Mouse (Mus musculus): ENCODE data around the gene Hacl1. TPM values are rescaled to one million over a fixed set of nuclear protein-coding genes. Genes with fewer than 3 reads are reported as not detected.

The Hacl1 gene
- polyA plus RNA-seq (2012): 0.04 and 0.50 TPM in 2 replicates

DNA sequence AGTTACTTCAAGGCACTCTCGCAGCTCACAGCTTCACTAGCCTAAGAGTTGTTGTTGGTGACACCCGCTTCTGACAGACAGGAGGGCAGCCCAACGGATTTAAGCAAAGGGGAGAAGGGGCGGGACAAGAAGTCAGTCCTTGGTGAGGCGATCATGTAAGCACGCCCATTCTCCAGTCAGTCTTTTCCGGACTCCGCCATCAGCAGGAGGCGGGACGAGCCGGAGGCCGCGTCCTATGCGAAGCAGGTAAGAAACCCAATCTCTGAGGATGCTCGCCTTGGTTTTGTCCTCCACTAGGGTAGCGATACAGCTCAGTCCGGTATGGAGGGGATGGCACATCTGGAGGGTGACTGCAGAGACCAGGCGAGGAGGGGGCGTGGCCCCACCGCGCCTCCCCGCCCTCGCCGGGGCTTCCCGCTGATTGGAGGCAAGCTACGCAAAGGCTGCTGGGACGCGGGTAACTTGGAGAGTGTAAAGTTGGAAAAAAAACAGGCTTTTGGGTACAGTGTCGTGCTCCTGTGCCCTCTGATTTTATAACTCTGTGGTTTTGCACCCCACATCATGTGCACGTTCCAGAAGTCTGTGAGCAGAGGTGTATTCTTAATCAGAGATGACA, at the start of gene Hacl1, which contains the start of gene Btd:
Gene Hacl1, minus strand, starts transcription at position 397 of the 616 bp plus-strand sequence.
Gene Btd, plus strand, starts transcription at position 139 of the 616 bp plus-strand sequence.
- Histone ChIP-seq H3K4me1 (ENCODE audit: control insufficient read depth) (peaks cover 25% of the 10 kb centered on the region), H3K4me3 (replicated peaks) (peak within 1 kb of the TSS; percentile 78), H3K27me3 (ENCODE audit: control insufficient read depth) (no peaks in the 10 kb centered on the region), H3K36me3 (ENCODE audit: control insufficient read depth) (no peaks in the 10 kb centered on the region), H3K9me3 (ENCODE audit: control insufficient read depth, low read length) (no peaks in the 10 kb centered on the region)
- TF ChIP-seq GATA1 (IDR thresholded peaks at IDR 0.05; ENCODE audit: low read length) (no peak), TAL1 (IDR thresholded peaks at IDR 0.05; ENCODE audit: low read length) (no peak)

DNA sequence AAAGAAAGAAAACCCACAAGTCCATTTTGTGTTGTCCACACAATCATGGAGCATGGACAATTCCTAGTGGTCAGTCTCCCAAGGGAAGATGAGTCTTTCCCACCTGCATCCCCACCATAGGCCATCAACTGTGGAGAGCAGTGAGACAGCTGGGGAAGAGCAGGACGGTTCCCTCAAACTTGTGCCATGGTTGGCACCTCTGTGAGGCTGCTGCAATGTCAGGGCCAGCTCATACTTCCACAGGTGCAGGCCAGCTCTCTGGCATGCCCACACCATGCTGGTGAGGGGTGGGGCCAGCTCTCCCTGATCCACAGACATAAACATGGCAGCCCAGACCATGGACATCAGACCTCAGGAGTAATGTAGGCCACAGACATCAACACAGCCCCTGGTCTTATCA, 45.1 kb upstream of the Hacl1 start:
- peaks cover 3% of the 10 kb centered on the region; the same call in 1 of the 2 replicates for H3K4me1 ChIP-seq (ENCODE audit: control insufficient read depth)
- H3K4me3 ChIP-seq (replicated peaks): no peak overlapping the region
- H3K36me3 ChIP-seq (ENCODE audit: control insufficient read depth): no peaks in the 10 kb centered on the region
- no peaks in the 10 kb centered on the region for H3K9me3 ChIP-seq (ENCODE audit: control insufficient read depth, low read length)
- TF ChIP-seq TAL1 (IDR thresholded peaks at IDR 0.05; ENCODE audit: low read length) (no peak), GATA1 (IDR thresholded peaks at IDR 0.05; ENCODE audit: low read length) (no peak)
- peaks cover 3% of the 10 kb centered on the region; the same call in 1 of the 2 replicates for H3K27me3 ChIP-seq (ENCODE audit: control insufficient read depth)

DNA sequence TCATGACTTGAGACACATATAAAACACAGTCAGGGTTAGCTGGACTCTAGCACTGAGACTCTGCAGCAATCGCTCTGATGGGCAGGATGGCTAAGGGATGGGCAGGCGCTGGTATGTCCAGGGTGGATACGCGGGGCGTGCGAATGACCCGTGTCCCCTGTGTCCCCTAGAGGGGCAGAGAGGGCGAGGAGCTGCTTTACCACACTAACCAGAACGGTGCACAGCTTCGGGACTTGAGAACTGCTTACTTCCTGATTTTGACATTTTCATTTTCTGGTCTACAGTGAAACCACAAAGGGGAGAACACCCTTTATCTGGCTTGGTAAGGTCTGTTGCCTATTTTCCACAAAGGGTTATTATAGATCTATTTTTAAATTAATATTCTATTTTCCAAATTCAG, 44.6 kb upstream of the Hacl1 start:
- Histone ChIP-seq H3K36me3 (ENCODE audit: control insufficient read depth) (no peaks in the 10 kb centered on the region), H3K9me3 (ENCODE audit: control insufficient read depth, low read length) (no peaks in the 10 kb centered on the region), H3K27me3 (ENCODE audit: control insufficient read depth) (peaks cover 3% of the 10 kb centered on the region; the same call in 1 of the 2 replicates), H3K4me1 (ENCODE audit: control insufficient read depth) (peaks cover 3% of the 10 kb centered on the region; the same call in 1 of the 2 replicates), H3K4me3 (replicated peaks) (no peak overlapping the region)
- TF ChIP-seq TAL1 (IDR thresholded peaks at IDR 0.05; ENCODE audit: low read length) (no peak), GATA1 (IDR thresholded peaks at IDR 0.05; ENCODE audit: low read length) (no peak)

GRCm38 (mm10) chr14:31684343-31685040, 43.4 kb upstream of the Hacl1 start:
- H3K9me3 ChIP-seq (ENCODE audit: control insufficient read depth, low read length): no peaks in the 10 kb centered on the region
- TF ChIP-seq TAL1 (IDR thresholded peaks at IDR 0.05; ENCODE audit: low read length) (no peak), GATA1 (IDR thresholded peaks at IDR 0.05; ENCODE audit: low read length) (no peak)
- peaks cover 3% of the 10 kb centered on the region; the same call in 1 of the 2 replicates for H3K4me1 ChIP-seq (ENCODE audit: control insufficient read depth)
- no peaks in the 10 kb centered on the region for H3K36me3 ChIP-seq (ENCODE audit: control insufficient read depth)
- H3K27me3 ChIP-seq (ENCODE audit: control insufficient read depth): peaks cover 3% of the 10 kb centered on the region; the same call in 1 of the 2 replicates
- H3K4me3 ChIP-seq (replicated peaks): no peak overlapping the region

DNA sequence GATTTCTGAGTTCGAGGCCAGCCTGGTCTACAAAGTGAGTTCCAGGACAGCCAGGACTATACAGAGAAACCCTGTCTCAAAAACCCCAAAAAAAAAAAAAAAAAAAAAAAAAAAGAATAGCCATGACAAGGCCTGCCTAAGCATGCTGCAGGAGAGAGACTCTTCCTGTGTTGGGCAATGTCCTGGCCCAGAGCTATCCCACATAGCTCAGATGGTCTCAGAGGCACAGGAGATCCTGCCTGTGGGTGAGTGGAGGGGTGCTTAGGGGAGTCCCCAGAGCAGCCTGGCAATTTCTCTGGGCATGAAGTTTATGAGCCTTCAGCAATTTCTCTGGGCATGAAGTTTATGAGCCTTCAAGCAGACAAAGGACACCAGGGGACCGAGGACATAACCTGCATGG, 42.5 kb upstream of the Hacl1 start:
- Histone ChIP-seq H3K27me3 (ENCODE audit: control insufficient read depth) (peaks cover 3% of the 10 kb centered on the region; the same call in 1 of the 2 replicates), H3K4me3 (replicated peaks) (no peak overlapping the region), H3K36me3 (ENCODE audit: control insufficient read depth) (no peaks in the 10 kb centered on the region), H3K9me3 (ENCODE audit: control insufficient read depth, low read length) (no peaks in the 10 kb centered on the region), H3K4me1 (ENCODE audit: control insufficient read depth) (peaks cover 3% of the 10 kb centered on the region; the same call in 1 of the 2 replicates)
- TF ChIP-seq TAL1 (IDR thresholded peaks at IDR 0.05; ENCODE audit: low read length): no peak
- no peak for TF ChIP-seq GATA1 (IDR thresholded peaks at IDR 0.05; ENCODE audit: low read length)

GRCm38 (mm10) chr14:31681931-31682555, 41.0 kb upstream of the Hacl1 start:
- H3K4me1 ChIP-seq (ENCODE audit: control insufficient read depth): peaks cover 3% of the 10 kb centered on the region; the same call in 1 of the 2 replicates
- no peak overlapping the region for H3K4me3 ChIP-seq (replicated peaks)
- H3K36me3 ChIP-seq (ENCODE audit: control insufficient read depth): no peaks in the 10 kb centered on the region
- H3K9me3 ChIP-seq (ENCODE audit: control insufficient read depth, low read length): no peaks in the 10 kb centered on the region
- TF ChIP-seq GATA1 (IDR thresholded peaks at IDR 0.05; ENCODE audit: low read length): no peak
- TF ChIP-seq TAL1 (IDR thresholded peaks at IDR 0.05; ENCODE audit: low read length): no peak
- peaks cover 3% of the 10 kb centered on the region; the same call in 1 of the 2 replicates for H3K27me3 ChIP-seq (ENCODE audit: control insufficient read depth)

GRCm38 (mm10) chr14:31681291-31681690, 40.2 kb upstream of the Hacl1 start:
- TF ChIP-seq TAL1 (IDR thresholded peaks at IDR 0.05; ENCODE audit: low read length): no peak
- H3K36me3 ChIP-seq (ENCODE audit: control insufficient read depth): no peaks in the 10 kb centered on the region
- H3K4me3 ChIP-seq (replicated peaks): no peak overlapping the region
- peaks cover 2% of the 10 kb centered on the region; the same call in 1 of the 2 replicates for H3K27me3 ChIP-seq (ENCODE audit: control insufficient read depth)
- H3K4me1 ChIP-seq (ENCODE audit: control insufficient read depth): peaks cover 3% of the 10 kb centered on the region; the same call in 1 of the 2 replicates
- no peaks in the 10 kb centered on the region for H3K9me3 ChIP-seq (ENCODE audit: control insufficient read depth, low read length)

GRCm38 (mm10) chr14:31680656-31681055, 39.6 kb upstream of the Hacl1 start:
- peaks cover 2% of the 10 kb centered on the region; the same call in 1 of the 2 replicates for H3K4me1 ChIP-seq (ENCODE audit: control insufficient read depth)
- TF ChIP-seq GATA1 (IDR thresholded peaks at IDR 0.05; ENCODE audit: low read length) (no peak), TAL1 (IDR thresholded peaks at IDR 0.05; ENCODE audit: low read length) (no peak)

More at GRCm38 (mm10) chr14:31680656-31681055, 39.6 kb upstream of the Hacl1 start:
- Histone ChIP-seq H3K9me3 (ENCODE audit: control insufficient read depth, low read length) (no peaks in the 10 kb centered on the region), H3K27me3 (ENCODE audit: control insufficient read depth) (no peaks in the 10 kb centered on the region), H3K4me3 (replicated peaks) (no peak overlapping the region), H3K36me3 (ENCODE audit: control insufficient read depth) (no peaks in the 10 kb centered on the region)
